Mouse (Mus musculus) ES-Bruce4 (cell line): Measurements from ENCODE around the gene Nsd1.

ENCODE experiments used
- CTCF ChIP-seq: IDR thresholded peaks from one replicate; pipeline ENCODE4 v1.8.1; 2011; ENCODE audit warnings: low read depth, low read length
- EP300 ChIP-seq: IDR thresholded peaks from 2 replicates; pipeline ENCODE4 v1.6.1; 2011; ENCODE audit warnings: low read depth, low read length; ENCODE audit not compliant: insufficient read depth

- TF ChIP-seq CTCF, result no peak
- TF ChIP-seq EP300, result no peak
These were observed 41.3 kb upstream of the Nsd1 start for GRCm38 (mm10) chr13:55168255-55168654.
